Mouse (Mus musculus) gastrocnemius, postnatal 10 days (tissue): ENCODE results near the gene Actl7b. TPM values are rescaled to one million over a fixed set of nuclear protein-coding genes. Genes with fewer than 3 reads are reported as not detected.

Experiments used
- DNase-seq: peaks from one replicate; pipeline ENCODE4 v3.0.0; 2021; ENCODE audit warnings: mixed read lengths
- total RNA-seq, 2 experiments: library from RNA; stranded (reverse); gene quantifications; 2 replicates each; pipeline ENCODE4 v1.2.3; 2021

Gene Actl7b
- total RNA-seq, 2 experiments from 2014 or later: not detected

GRCm38 (mm10) chr4:56713155-56713554 lies 28.1 kb downstream of the Actl7b start:
- no peak for DNase-seq

DNA sequence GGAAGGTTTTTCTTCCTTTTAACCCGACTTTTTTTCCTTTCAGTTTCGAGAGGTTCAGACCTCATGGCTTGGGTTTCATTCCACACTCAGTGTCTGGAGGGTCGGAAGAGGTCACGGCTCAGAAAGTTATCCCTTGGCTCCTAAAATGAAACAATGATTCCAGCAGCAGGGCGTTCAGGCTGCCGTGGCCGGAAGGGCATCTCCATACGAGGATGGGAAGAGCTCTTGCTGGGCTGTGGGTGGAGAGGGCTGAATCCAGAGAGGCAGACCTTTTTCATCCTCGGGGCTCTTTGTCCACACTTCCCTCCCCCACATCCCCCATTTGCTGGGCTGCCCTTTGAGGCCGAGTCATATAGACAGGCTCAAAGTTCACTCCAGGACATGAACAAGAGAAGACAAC lies 39.0 kb downstream of the Actl7b start:
- DNase-seq: peak; percentile 19

DNA sequence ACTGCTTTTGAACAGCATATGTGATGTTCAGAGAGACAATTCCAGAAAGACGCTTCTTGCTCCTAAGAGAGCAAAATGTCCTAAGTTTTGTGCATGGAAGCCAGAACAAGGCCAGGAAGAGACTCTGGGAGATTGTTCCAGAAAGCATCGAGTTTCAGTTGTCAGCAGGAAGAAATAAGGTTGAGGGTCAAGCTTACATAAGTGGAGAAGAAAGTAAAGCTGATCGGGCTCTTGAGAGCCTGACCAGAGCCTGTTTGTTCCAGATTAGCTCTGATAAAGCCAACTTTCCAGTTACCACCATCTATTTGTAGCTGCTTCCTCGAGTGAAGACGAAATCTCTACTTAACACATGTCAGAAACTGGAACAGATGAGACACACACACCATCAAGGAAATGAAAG lies 42.6 kb downstream of the Actl7b start:
- DNase-seq: no peak

GRCm38 (mm10) chr4:56696401-56696800 lies 44.8 kb downstream of the Actl7b start:
- DNase-seq: no peak

Other genes starting within 250 kb of the Actl7b start
- not detected for gene Gm26657, start 1.4 kb downstream of the Actl7b start, total RNA-seq
- not detected for gene Actl7a, start 2.0 kb upstream of the Actl7b start, total RNA-seq
- 10 to 100 TPM; 28.3 to 30.8 TPM for gene Elp1, start 60.9 kb upstream of the Actl7b start, total RNA-seq
- 1 to 10 TPM; 3.5 to 4.0 TPM for gene Fam206a, start 60.9 kb upstream of the Actl7b start, total RNA-seq
- 10 to 100 TPM; 15.2 to 15.5 TPM for gene Ctnnal1, start 123.7 kb upstream of the Actl7b start, total RNA-seq
- 10 to 100 TPM; 22.7 to 23.9 TPM for gene Tmem245, start 206.0 kb upstream of the Actl7b start, total RNA-seq
- under 1 TPM; 0.12 to 0.34 TPM for gene Frrs1l, start 248.9 kb upstream of the Actl7b start, total RNA-seq